Mouse (Mus musculus): ENCODE results near the gene Wfs1.
"Not testable (repeated sequence)": the region's sequence is repeated elsewhere in the genome, so short reads cannot be mapped to it uniquely, and the experiment has no call there.

Wfs1 gene

DNA sequence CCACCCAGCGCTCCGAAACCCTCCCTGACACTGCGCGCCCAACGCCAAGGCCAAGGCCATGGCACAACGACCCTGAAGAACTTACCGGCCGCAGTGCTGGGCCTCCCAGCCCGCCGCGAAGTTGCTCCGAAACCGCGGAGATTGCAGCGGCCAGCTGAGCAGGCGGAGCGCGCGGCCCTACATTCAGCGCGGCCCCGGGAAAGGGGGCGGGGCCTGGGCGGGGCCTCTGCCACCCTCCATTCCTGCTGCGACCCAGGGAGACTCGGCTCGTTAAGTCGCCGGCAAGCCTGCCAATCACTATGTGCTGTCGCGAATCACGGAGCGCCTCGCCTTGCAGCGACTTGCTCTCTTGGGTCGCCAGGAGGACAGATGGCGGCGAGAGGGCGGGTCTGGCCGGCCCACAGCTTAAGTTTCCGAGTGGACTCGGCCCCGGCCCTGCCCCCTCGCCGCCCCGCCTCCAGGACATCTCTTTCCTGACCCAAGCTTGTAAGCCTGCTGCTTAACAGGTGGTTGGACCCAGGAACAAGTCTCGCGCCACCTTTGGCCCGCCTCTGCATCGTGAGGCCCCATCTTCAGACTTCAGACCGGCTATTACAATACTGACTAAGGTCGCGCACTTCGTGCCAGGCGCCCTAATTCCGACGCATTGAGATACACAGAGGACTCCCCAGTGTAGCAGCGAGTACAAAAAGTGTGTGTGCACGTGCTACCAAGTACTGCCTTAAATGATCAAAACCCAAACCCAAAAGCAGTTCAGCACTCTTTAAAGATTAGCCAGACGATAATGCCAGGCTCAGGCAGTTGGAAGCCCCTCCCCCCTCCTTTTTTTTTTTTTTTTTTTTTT lies at the start of gene Wfs1:
Gene Wfs1, minus strand, starts transcription at position 425 of the 844 bp plus-strand sequence.
- peak; percentile 99 for DNase-seq

GRCm38 (mm10) chr5:37036884-37037283 lies 47.9 kb upstream of the Wfs1 start:
- no peak for DNase-seq

DNA sequence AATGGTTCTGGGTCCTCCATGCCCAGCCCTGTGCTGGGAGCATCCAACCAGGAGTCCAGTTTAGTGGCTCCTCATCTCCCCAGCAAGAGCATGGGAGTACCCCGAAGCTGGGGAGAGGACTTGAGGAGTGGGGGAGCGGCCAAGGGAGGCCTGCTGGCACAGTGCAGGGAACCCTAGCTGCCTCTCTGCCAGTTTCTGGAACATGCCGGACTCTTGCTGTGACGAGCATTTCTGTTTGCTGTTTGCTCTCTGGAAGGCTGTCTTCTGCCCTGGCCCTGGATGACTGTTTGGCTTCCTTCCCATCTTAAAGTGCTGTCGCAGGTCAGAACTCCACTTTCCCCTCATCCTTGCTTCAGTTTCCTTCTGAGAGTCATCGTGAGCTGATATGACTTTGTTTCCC lies 46.9 kb upstream of the Wfs1 start:
- no peak for DNase-seq

DNA sequence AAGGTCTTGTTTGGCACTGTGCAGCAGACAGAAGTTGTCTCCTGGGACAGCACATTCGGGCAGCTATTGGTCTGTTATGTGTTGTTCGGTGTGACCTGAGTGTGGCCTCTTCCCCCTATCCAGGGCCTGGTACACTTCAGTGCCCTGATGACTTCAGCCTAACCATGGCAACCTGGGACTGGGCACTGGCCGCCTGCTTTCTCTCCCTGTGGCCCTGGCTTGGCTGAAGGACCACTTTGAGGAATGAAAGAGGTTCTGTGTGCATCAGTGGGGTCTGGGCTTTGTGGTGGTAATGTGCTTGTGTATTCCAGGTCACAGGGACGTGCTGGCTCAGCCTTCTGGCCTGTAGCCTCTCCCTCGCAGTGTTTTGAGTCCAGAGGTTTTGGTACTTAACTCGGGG lies 46.2 kb upstream of the Wfs1 start:
- DNase-seq = no peak

GRCm38 (mm10) chr5:37030753-37031152 lies 41.7 kb upstream of the Wfs1 start:
- no peak for DNase-seq

DNA sequence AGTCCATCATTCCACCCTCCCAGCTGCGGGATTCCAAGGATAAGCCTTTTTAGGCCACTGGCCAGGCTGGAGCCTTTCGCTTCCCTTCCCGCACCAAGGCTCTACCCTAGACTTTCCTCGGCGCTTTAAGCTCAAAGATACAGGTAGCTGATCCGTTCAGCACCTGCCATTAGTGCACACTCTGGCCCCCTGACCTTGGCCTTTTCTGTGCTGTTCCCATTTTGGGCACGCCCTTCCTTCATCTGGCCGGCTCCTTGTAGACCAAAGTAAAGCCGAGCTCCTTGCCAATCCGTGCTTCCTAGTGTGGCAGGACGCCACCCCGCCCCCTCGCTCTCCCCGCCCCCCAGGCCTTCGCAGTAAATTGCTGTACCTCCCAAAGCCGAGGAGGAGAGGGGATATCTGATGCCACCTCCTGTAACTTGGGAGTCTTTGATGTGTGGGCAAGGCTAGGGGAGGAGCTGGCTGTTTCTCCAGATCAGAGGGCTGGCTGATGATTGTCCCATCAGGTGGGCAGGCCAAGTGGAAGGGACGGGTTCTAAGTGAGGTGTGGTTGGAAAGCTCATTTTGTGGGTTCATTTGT lies 40.4 kb upstream of the Wfs1 start:
- DNase-seq = no peak

DNA sequence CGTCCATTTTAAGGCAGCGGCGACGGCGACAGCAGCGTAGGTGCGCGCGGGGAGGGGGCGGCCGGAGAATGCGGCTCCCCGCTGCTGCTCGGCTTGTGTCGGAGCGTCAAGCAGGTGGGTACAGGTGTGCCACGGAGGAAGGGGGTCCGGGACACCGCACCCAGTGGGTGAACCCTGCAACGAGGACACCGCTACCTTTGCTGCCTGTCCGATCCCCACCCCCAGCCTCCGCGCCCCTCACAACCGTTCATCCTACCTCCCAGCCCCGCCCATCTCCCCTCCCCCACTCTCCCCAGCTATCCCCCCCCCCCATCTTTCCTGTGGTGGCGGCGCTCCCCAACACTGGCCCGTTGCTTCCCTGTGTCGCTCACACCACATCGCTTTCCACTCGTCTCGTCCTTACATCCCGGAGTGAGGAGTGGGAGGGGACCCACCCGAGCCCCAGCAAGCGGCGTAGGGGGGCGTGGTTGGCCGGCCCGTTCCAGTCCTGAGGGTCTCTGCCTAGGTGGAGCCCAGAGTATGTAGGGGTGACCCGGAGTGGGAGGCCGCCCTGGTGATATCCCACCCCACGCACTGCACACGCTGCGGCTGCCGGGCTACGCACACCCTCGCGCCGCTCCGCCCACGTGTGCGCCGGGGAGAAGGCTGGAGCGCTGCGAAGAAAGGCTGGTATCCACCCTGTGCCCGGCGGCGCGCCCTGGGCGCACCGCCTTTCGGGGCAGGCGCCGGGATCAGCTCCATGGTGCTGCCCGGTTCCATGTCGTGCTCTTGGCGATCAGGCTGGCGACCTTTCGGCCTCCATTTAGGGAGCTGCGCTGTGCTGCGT lies 39.7 kb upstream of the Wfs1 start:
- DNase-seq = peak; percentile 13

- DNase-seq = peak; percentile 83
These were observed 39.1 kb upstream of the Wfs1 start for GRCm38 (mm10) chr5:37028104-37028485.

DNA sequence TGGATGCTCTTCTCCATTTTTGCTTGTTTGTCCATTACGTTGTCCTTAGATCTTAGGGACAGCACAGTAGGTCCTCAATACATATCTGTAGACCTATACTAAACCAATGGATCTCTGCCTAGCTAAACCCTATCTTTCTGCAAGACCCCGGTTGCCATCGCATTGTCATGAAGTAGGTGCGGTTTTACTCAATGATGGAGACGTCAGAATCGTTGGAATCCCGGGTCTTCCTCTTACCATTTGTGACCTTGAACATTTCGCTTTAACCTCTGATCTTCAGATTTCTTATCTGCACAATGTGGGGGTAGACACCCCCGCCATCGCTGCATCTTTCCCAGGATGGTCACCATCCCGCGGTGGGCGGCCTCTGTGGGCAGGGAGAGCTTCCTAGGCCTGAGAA lies 38.7 kb upstream of the Wfs1 start:
- DNase-seq = no peak

DNA sequence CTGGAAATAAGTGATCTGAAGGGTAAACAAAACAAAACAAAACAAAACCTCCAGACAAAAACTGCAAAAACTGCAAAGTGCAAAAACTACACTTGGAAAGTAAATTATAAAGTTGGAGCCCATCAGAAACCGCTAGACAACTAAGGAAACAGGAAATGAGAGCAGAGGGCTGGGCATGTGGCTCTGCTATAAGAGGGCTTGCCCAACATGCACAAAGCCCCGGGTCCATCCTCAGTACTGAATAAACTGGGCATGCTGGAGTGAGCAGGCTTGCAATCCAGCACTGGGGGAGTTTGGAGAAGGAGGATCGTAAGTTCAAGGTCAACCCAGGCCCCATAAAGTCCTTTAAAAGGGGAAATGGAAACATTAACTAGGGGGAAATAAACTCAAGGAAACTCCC lies 28.2 kb upstream of the Wfs1 start:
- DNase-seq = no peak

DNA sequence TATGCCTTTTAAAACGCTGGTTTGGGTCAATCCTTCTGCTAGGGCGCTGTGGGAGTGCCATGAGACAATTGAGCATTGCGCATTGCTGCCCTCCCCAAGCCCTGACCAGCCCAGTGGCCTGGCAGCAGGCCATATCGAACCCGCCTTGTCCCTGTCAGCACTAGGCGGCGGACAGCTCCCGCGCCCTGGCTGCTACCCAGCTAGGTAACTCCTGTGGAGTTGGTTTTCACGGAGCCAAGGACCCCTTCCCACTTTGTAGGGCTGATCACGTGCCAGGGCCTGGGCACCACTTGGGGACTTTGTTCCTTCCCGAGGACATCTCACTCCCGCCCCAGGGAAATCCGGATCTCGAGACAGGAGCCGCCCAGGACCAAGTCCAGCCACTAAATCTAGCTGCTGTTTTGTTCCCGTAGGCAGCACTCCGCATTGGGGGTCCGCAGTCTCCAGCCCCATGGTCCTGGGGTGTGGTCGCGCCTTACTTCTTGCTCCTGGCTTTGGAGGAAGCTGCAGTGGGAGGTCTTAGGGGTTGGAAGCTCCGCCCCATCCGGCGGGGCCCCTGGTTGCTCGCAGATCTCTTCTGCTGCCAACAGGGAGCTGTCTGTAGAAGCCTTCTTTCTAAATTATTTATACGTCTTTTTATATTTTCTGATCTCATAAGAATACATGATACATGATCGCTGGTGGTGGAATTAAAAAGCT lies 26.8 kb upstream of the Wfs1 start:
- peak; percentile 72 for DNase-seq

DNA sequence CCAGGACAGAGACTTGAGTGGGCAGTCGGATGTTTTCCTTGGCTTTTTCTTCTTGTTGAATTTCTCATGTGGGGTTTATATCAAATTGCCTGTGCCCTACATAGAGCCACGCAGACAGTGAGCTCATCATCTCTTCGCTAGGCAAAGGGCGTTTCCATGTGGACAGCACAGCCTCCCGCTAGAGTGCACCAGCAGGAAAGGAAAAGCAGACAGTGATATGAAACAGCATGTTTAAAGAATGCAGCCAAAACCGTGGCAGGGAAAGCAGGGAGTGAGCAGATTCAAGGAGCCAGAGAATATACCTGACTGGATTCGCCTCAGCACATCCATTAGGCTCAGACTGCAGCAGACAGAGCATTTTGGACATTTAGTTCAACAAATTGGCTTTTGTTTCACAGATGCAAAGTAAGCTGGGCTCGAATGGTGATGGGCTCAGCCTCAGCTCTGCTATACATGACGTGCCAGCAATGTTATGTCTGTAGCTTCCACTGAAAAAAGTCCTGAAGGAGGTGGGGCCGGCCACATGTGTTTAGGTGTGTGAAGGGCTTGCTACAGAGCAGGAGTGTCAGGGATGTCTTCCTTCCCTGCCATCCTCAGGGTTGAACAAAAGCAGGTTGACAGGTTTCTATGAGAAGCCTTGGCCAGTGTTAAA lies 21.8 kb upstream of the Wfs1 start:
- no peak for DNase-seq

- DNase-seq = not testable (repeated sequence)
These were observed 20.8 kb upstream of the Wfs1 start for GRCm38 (mm10) chr5:37009761-37010160.

- DNase-seq = peak; percentile 85
These were observed 13.0 kb upstream of the Wfs1 start for GRCm38 (mm10) chr5:37002001-37002400.

- DNase-seq = no peak
These were observed 12.0 kb upstream of the Wfs1 start for GRCm38 (mm10) chr5:37001002-37001401.

- DNase-seq = no peak
These were observed 9.0 kb upstream of the Wfs1 start for GRCm38 (mm10) chr5:36997996-36998395.

- DNase-seq = no peak
These were observed 7.4 kb upstream of the Wfs1 start for GRCm38 (mm10) chr5:36996410-36996809.

- DNase-seq = peak; percentile 47
These were observed 1.8 kb upstream of the Wfs1 start for GRCm38 (mm10) chr5:36990631-36991350.

DNA sequence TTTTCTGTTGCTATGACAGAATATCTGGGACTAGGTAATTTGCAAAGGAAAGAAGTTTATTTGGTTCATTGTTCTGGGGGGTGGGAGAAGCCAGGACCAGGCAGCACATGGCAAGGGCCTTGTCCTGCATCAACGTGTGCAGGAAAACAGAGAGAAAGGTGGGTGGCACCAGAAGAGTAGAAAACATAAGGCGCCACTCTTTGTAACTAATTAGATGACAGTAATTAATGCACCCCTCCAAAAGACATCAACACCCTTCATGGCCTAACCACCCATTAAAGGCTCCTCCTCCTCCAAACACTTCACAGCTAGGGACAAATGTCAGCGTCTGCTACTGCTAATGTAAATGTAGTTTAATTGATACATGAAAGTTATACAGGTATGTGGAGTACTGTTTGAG lies 1.2 kb upstream of the Wfs1 start:
- no peak for DNase-seq

DNA sequence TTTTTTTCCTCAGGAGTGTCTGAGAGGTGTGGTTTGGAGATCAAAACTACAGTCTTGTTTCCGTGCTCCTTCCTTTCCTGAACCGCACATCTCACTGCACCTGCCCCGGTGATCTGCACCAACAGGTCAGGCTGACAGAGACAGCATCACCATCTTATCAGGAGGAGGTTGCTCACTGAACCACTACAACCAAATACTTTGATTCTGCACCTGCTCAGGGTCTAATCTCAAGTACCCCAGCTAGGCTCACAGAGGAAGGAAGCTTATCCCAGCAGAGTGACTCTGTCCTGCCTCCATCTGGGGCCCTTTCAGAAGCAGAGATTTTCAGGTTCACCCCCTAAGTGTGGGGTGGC lies 596 bp upstream of the Wfs1 start:
- DNase-seq = no peak

- DNase-seq = no peak
These were observed 753 bp downstream of the Wfs1 start for GRCm38 (mm10) chr5:36988124-36988780.

Measured in kidney, postnatal 10 days (tissue).